Mouse (Mus musculus) liver, embryonic 16.5 days (tissue): Measurements from ENCODE around the gene Corin. TPM values are rescaled to one million over a fixed set of nuclear protein-coding genes. Genes with fewer than 3 reads are reported as not detected.

Experiments used
- polyA plus RNA-seq: library from polyadenylated mRNA; unstranded; fragments of >200 nt; fragmentation: Nextera tagmentation; extraction: Ambion mirVana; gene quantifications from 2 replicates; pipeline ENCODE4 v1.2.1, GENCODE M21; 2015

Gene Corin
- polyA plus RNA-seq, 1 experiment from 2014 or later = 0.19 TPM

Other genes starting within 250 kb of the Corin start
- 5.7 and 5.9 TPM in 2 replicates for gene Nfxl1, start 55.2 kb upstream of the Corin start, polyA plus RNA-seq
- not detected in 2 replicates for gene Zar1, start 76.8 kb upstream of the Corin start, polyA plus RNA-seq
- not detected in 2 replicates for gene Gm5868, start 83.1 kb upstream of the Corin start, polyA plus RNA-seq
- not detected in 2 replicates for gene Cnga1, start 139.8 kb upstream of the Corin start, polyA plus RNA-seq
- 40.1 and 51.0 TPM in 2 replicates for gene Nipal1, start 143.3 kb upstream of the Corin start, polyA plus RNA-seq
- gene Txk, start 248.3 kb upstream of the Corin start, polyA plus RNA-seq = 0.09 and 0.13 TPM in 2 replicates